Mouse (Mus musculus): ENCODE measurements around the gene Ptpn3.
"Not testable (repeated sequence)": the region's sequence is repeated elsewhere in the genome, so short reads cannot be mapped to it uniquely, and the experiment has no call there.

Ptpn3 gene

GRCm38 (mm10) chr4:57299308-57299700, 2.3 kb downstream of the Ptpn3 start:
- DNase-seq = peak in 1 of 2 experiments; percentile 28

- DNase-seq = peak in 1 of 2 experiments; percentile 68
Observed at GRCm38 (mm10) chr4:57298181-57298580, 3.5 kb downstream of the Ptpn3 start.

GRCm38 (mm10) chr4:57294971-57295656, 6.5 kb downstream of the Ptpn3 start:
- DNase-seq = peak; percentile 71 to 72

- DNase-seq = no peak
Observed at GRCm38 (mm10) chr4:57292670-57293069, 9.0 kb downstream of the Ptpn3 start.

GRCm38 (mm10) chr4:57290049-57290448, 11.6 kb downstream of the Ptpn3 start:
- DNase-seq = no peak

GRCm38 (mm10) chr4:57287808-57288207, 13.8 kb downstream of the Ptpn3 start:
- DNase-seq = no peak

GRCm38 (mm10) chr4:57285251-57285650, 16.4 kb downstream of the Ptpn3 start:
- DNase-seq = no peak

- peak; percentile 27 to 56 for DNase-seq
Observed at GRCm38 (mm10) chr4:57283189-57283588, 18.4 kb downstream of the Ptpn3 start.

GRCm38 (mm10) chr4:57282630-57283029, 19.0 kb downstream of the Ptpn3 start:
- peak; percentile 28 to 55 for DNase-seq

- DNase-seq = no peak
Observed at GRCm38 (mm10) chr4:57282179-57282578, 19.5 kb downstream of the Ptpn3 start.

- DNase-seq = no peak
Observed at GRCm38 (mm10) chr4:57280888-57281287, 20.7 kb downstream of the Ptpn3 start.

- DNase-seq = peak; percentile 61 to 68
Observed at GRCm38 (mm10) chr4:57279229-57279628, 22.4 kb downstream of the Ptpn3 start.

GRCm38 (mm10) chr4:57278812-57279211, 22.8 kb downstream of the Ptpn3 start:
- DNase-seq = no peak

GRCm38 (mm10) chr4:57277671-57278070, 24.0 kb downstream of the Ptpn3 start:
- no peak for DNase-seq

- DNase-seq = peak; percentile 73 to 74
Observed at GRCm38 (mm10) chr4:57275116-57275743, 26.4 kb downstream of the Ptpn3 start.

GRCm38 (mm10) chr4:57273532-57274502, 27.8 kb downstream of the Ptpn3 start:
- no peak for DNase-seq

GRCm38 (mm10) chr4:57270991-57271390, 30.6 kb downstream of the Ptpn3 start:
- no peak for DNase-seq

GRCm38 (mm10) chr4:57270489-57270888, 31.1 kb downstream of the Ptpn3 start:
- DNase-seq = not testable (repeated sequence)

GRCm38 (mm10) chr4:57269344-57269743, 32.3 kb downstream of the Ptpn3 start:
- DNase-seq = no peak

- no peak for DNase-seq
Observed at GRCm38 (mm10) chr4:57268330-57268729, 33.3 kb downstream of the Ptpn3 start.

GRCm38 (mm10) chr4:57266389-57266788, 35.2 kb downstream of the Ptpn3 start:
- DNase-seq = no peak

GRCm38 (mm10) chr4:57263695-57264094, 37.9 kb downstream of the Ptpn3 start:
- DNase-seq = no peak

- peak in 1 of 2 experiments; percentile 47 for DNase-seq
Observed at GRCm38 (mm10) chr4:57263061-57263685, 38.5 kb downstream of the Ptpn3 start.

Data from kidney, adult 8-10 months (tissue).